Mouse (Mus musculus): ENCODE results near the gene Ocel1.

The Ocel1 gene

DNA sequence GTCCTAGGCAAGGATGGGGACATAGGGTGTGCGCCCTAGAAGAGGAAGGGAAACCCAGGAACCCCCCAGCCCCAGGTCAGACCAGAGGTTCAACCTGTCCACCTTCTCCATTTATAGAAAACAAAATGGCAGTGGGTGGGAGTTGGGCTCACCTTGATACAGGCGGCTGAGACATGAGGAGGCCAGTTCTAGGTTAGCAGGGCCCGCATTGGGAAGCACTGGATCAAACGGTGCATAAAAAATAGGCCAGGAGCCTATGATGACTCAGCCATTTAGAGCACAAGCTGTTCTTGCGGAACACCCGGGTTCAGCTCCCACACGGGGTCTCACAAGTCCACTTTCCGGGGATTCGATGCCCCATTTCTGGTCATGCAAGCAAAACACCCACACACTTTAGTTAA is 33.9 kb downstream of the Ocel1 start:
- peak; percentile 4 to 18 for DNase-seq

DNA sequence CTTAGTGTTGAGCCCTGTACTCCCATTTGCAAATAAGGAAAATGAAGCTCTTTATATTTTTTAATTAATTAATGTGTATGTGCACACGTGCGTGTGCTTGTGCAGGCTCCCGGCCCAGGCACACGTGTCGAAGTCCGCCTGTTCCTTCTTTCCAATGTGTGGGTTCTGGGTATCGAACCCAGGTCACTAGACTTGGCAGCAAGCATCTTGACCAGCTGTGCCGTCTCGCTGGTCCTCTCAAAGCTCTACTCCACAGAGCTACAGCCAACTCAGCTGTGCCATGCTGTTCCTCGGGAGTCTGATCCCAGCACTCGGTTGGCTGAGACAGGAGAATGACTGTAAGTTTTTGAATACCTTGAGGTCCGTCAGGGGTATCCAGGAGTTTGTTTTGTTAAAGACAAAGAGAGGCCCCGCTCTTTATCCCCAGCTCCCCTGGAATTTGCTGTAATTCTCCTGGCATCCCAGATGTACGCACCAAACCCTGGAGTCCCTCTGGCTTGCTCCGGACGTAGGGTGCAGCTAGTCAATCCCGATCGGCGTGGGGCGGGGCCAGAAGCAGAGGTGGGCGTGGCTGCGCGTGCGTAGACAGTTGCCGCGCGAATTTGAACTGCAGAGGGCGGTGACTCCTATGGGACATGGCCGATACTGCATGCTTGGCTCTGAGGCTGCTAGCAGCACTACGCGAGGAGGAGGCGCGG is 34.5 kb downstream of the Ocel1 start, which contains the start of gene Ankle1:
Ankle1 (plus strand) TSS at position 610 of the 698 bp plus-strand sequence.
- DNase-seq = peak; percentile 96 to 99

DNA sequence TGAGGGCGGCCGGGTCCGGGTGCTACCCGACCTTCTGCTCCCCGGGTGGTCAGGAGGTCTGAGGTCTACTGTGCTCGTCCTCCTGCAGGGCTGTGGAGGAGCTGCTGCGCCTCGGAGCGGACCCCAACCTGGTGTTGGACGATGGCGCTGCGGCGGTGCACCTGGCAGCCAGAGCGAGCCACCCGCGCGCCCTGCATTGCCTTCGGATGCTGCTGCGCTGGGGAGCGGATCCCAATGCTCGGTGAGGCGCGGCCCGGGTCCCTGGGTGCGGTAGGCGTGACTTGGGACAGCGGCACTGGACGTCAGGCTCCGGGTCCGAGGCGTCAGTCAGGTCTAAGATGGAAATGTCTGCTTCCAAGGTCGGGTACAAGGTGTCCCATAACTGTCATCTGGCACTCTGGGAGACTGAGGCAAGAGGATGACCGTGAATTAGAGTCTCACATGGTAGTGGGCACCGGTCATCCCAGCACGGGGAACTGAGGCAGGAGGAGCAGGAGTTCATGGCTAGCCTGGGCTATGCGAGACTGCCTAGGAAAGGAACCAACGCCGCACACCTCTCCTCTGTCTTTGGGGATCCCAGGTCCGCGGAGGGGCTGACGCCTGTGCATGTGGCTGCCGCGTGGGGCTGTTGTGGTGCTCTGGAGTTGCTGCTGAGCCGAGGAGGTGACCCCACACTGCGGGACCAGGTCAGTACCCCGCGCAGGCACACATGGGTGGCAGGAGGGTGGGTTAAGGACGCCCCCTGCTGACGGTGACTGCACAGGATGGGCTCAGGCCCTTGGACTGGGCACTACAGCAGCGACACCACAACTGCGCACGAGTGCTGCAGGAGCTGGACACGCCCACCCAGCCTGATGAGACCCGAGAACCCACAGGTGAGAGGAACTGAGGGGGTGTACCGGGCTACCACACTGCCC is 35.3 kb downstream of the Ocel1 start:
- DNase-seq = peak; percentile 85 to 86

- DNase-seq = no peak
Measured at GRCm38 (mm10) chr8:71407441-71407840, 36.3 kb downstream of the Ocel1 start.

- DNase-seq = no peak
Measured at GRCm38 (mm10) chr8:71408231-71408630, 37.1 kb downstream of the Ocel1 start.

DNA sequence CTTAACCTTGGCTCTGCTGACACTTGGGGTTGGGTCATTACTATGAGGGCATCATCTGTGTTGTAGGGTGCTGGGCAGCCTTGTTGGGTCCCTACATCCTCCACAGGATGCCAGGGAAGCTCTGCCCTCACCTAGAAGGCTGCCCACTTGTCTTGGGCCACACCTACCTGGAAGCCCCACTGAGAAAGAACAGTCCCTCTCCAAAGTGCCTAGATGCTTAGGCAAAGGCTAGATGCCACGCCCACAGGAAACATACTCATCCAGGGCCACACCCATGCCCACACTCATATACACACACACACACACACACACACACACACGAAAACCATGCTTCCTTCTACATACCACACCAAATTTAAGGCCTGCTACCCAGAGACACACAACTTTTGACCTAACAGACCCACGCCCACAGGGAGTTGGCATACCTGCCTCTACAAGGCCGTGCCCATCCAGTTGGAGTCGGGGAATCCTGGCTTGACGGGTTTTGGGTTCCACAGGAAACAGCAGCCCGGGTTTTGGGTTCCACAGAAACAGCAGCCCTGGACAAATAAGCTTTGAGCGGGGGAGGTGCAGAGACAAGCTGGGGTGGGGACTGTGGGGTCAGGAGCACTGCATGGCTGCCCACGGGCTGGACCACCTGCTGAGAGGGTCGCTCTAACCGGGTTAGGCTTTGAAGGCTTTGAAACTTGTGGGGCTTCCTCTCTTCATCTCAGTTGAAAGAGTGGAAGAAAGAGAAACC is 40.6 kb downstream of the Ocel1 start:
- DNase-seq = no peak

- DNase-seq = no peak
Measured at GRCm38 (mm10) chr8:71422121-71422520, 51.0 kb downstream of the Ocel1 start.
